9 mouse cellular contexts compared by ENCODE assay signal in genomic region chr6:31176831-31177230, GRCm38 (mm10).
"Had no signal": no experiment of that assay in that cellular context is flagged by ENCODE, and none has a peak within 500 bp of the region (broad histone marks: within the 10 kb centered on the region; RNA-seq: fewer than 3 reads in every experiment).

No protein-coding gene starts in this region.

- H3K4me2 ChIP-seq: limb, embryonic 12.5 days; liver, embryonic 13.5 days; lung, embryonic 15.5 days; midbrain, embryonic 12.5 days; stomach, embryonic 15.5 days had no signal

- ATAC-seq: liver, postnatal 0 days; midbrain, embryonic 16.5 days had no signal

- H3K27ac ChIP-seq: limb, embryonic 12.5 days; liver, embryonic 13.5 days; lung, embryonic 15.5 days; midbrain, embryonic 12.5 days; stomach, embryonic 15.5 days had no signal

- DNase-seq: kidney, adult 18-20 months; layer of hippocampus, postnatal 36 days had no signal

- H3K36me3 ChIP-seq: limb, embryonic 12.5 days; liver, embryonic 13.5 days; lung, embryonic 15.5 days; midbrain, embryonic 12.5 days; stomach, embryonic 15.5 days had no signal

- H3K4me1 ChIP-seq: lung, embryonic 15.5 days; midbrain, embryonic 12.5 days; stomach, embryonic 15.5 days had no signal

- H3K4me3 ChIP-seq: limb, embryonic 12.5 days; liver, embryonic 13.5 days; lung, embryonic 15.5 days; midbrain, embryonic 12.5 days; stomach, embryonic 15.5 days had no signal

- H3K27me3 ChIP-seq: limb, embryonic 12.5 days; liver, embryonic 13.5 days; lung, embryonic 15.5 days; midbrain, embryonic 12.5 days; stomach, embryonic 15.5 days had no signal

- H3K9me3 ChIP-seq: limb, embryonic 12.5 days; liver, embryonic 13.5 days; lung, embryonic 15.5 days; midbrain, embryonic 12.5 days; stomach, embryonic 15.5 days had no signal

- H3K9ac ChIP-seq: limb, embryonic 12.5 days; liver, embryonic 13.5 days; liver, postnatal 0 days; lung, embryonic 15.5 days; midbrain, embryonic 12.5 days; stomach, embryonic 15.5 days had no signal
